Mouse (Mus musculus): ENCODE data around the gene Igflr1.

Igflr1 gene

DNA sequence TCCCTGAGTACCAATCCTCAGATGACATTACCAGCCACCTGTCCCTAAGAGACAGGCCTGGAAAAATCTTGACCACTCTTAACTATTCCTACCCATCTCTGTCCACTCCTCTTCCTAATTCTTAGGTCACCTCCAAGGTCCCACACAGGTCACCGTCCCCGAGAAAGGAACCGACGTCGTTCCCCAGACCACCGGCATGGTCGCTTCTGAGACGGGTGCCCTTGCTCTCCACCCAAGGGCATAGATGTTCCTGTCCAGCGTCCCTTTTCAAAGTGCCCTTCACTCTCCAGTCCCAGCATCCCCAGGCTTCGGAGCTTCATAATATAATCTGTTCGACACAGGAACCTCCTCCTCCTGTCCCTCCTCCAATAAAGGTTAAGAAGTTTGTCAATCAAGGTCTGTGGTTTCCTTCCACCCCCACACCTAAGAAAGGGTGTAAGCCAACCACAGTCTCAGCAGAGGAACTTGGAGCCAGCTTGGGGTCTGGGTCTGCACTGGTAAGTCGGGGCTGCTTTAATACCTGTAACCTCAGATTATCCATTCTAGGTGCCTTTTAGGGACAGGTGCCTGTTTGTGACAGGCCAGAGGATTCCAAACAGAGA, at the start of gene Igflr1:
Gene Igflr1, plus strand, starts transcription at position 458 of the 602 bp plus-strand sequence.
- no peak for DNase-seq (ENCODE audit: inconsistent ontology term)

DNA sequence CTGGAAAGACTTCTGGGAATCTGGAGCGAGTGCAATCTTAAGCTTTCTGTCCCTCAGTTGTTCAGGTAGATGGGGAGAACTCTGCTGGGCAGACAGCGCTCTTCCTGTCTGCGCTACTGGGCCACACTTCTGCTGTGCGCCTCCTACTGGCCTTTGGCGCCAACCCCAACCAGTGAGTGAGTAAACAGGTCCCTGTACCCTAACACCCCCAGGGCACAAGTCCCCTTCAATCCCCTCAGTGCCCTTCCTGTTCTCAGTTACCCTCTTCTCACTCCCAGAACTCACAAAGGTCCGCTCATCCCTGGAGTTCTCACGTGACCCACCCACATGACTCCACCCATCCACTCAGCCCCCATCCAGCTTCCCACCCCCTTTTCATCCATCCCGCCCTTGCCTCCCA, 46.9 kb upstream of the Igflr1 start:
- DNase-seq (ENCODE audit: inconsistent ontology term): no peak

DNA sequence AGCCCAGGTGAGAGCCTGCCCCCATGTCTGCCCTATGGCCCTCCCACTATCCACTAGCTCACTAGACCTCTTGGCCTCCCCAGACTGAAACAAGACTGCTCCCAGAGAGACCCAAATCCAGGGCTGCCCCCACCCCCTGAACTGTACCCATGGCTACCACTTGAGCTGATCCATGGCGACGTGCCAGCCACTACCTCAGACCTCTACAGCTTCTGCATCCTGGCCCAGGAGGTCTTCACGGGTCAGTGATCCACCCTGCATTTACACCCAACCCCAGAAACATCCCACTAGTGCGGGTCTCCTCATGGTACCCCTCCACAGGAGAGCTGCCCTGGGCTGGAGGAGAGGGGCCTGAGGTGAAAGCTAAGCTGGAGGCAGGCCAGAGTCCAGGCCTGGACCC, 44.8 kb upstream of the Igflr1 start:
- no peak for DNase-seq (ENCODE audit: inconsistent ontology term)

DNA sequence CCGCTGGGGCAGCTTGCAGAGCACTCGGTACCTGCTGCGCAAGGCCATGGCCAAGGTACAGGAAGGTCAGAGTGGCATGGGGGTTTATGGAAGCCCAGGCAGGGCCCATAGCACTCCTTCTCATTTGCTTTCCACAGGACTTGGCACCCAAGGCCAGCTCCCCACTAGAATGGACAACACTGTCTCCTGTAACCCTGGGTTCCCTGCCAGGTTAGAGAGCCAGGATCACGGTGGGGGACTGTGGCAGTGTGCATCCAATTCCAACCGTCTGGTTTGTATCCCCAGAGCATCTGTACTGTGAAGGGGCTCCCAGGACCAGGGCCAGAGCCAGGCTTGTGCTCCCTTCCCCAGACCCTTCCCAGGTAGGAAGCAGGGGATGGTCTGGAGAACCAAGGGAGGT, 44.4 kb upstream of the Igflr1 start:
- DNase-seq (ENCODE audit: inconsistent ontology term): no peak

DNA sequence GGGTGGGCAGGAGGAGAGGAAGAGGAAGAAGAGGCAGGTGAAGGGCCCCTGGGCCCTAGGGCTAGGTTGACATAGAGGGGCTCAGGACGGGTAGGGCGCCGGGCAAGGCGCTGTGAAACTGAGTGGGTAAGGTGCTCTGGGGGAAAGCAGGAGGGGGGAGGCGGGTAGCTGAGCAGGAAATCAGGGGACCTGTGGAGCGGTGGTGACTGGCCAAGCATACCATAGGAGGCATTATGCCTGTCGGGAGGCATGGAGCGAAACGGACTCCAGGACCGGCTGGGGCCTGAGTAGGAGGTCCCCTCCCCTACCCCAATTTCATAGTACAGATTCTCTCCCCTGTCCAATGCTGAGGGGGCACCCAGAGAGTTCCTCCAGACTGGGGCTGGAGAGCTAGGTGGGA, 42.4 kb upstream of the Igflr1 start:
- DNase-seq (ENCODE audit: inconsistent ontology term): no peak

DNA sequence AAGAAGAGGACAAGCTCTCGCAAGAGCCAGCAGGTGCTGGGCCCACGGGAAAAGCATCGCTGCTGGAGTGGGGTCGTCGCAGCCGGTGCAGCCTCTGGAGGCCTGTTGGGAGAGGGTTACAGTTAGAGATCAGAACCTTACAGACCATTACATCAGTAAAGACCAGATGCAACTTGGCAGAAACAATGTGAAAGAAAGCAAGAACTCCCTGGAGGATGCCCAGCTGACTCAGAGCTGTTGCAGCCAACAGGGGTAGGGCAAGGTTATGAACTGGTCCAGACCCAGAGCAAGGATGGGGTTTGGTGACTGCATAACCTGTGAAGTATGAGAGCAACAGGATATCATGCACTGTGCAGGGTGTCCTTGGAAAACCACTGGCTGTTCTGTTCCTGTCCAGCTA, 40.7 kb upstream of the Igflr1 start:
- no peak for DNase-seq (ENCODE audit: inconsistent ontology term)

DNA sequence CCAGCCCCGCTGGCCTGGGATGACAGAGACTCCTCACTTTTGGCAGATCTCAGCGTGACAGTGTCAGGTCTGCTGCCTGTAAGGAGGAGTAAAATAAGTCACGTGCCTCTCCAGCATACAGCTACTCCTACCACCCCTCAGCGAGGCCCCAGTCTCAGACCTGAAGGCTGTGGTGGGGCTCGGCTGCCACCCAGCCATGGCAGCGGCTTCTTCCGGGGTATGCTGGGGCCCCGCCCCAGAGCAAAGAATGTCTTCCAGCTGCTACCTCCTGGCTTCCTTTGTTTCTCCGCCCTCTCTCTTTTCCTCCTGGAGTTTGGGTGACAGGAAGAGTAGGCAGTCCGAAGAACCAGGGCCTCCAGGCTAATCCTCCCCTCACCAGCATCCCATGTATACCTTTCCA, 39.3 kb upstream of the Igflr1 start:
- DNase-seq (ENCODE audit: inconsistent ontology term): no peak

DNA sequence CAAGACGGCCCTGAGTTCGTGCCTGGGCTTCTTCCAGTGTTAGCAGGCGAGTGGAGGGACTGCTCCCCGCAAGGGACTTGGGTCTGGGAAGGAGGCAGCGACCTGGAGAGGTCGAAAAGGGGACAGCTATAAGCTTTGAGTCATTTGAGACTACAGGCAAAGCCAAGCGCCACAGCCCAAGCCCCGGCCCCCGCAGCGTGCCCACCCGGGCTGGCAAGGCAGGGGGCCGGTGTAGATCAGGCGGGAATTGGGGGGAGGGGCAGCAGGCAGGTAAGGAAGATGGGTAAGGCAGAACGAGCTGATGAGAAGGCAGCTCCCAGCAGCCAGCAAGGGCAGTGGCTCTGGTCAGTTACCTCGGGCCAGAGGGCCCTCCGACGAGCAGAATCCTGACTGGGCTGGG, 38.8 kb upstream of the Igflr1 start:
- no peak for DNase-seq (ENCODE audit: inconsistent ontology term)

DNA sequence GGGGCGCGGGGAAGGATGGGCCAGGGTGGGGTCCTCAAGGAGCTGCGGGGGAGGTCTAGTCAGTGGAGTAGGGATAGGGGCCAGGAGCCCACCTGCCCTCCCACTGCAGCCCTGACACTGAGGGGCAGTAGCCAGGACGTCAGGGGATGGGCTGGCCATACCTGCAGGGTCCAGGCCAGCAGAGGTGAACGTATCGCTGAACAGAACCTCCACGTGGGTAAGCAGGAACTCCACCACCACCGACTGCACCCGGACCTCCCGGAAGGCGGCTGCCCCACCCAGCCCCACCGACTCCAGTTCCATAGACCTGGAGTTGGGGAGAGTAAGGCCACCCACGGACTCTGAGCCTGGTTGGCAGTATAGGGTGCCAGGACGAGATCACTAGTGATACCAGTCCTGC, 38.2 kb upstream of the Igflr1 start:
- DNase-seq (ENCODE audit: inconsistent ontology term): no peak

DNA sequence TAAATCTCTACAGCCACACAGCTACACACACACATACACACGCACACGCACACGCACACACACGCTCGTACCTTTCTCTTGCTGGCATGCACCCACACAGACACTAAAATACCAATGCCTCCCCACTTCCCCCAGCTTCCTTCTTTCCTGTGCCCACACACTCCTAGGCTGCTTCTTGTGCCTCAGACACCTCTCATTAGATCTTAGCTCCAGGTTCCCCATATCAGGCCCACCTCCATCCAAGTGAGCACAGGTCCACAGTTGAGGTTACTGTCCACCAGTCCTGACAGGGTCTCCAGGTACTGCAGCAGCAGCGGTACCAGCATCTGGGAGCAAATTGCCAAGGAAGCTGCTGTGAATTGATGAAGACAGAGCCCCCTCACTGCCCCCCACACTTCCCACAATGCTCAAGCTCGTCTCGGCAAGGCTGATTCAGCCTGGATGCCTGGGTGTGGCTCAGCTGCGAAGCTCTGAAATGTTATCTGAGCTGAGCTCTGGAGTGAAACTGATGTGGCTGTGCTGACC, 33.9 kb upstream of the Igflr1 start:
- no peak for DNase-seq (ENCODE audit: inconsistent ontology term)

DNA sequence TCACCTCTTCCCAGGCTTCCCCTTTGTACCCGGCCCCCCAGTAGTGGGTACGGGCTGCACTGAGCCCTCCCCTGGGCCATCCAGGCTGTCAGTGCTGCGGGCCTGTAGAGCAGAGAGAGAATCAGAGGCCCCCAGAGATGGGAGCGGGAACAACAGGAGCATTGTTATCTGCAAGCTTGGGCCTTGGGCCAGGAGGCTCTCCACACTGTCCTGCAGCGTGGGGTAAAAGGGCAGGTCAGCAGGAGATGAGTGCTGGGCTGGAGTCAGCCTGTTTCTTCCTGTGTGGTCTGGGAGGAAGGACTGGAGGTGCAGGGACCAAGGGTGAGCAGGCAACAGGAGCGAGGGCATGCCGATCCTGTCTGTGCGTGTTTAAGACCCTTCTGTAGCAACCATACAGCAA, 32.3 kb upstream of the Igflr1 start:
- peak; percentile 57 for DNase-seq (ENCODE audit: inconsistent ontology term)

DNA sequence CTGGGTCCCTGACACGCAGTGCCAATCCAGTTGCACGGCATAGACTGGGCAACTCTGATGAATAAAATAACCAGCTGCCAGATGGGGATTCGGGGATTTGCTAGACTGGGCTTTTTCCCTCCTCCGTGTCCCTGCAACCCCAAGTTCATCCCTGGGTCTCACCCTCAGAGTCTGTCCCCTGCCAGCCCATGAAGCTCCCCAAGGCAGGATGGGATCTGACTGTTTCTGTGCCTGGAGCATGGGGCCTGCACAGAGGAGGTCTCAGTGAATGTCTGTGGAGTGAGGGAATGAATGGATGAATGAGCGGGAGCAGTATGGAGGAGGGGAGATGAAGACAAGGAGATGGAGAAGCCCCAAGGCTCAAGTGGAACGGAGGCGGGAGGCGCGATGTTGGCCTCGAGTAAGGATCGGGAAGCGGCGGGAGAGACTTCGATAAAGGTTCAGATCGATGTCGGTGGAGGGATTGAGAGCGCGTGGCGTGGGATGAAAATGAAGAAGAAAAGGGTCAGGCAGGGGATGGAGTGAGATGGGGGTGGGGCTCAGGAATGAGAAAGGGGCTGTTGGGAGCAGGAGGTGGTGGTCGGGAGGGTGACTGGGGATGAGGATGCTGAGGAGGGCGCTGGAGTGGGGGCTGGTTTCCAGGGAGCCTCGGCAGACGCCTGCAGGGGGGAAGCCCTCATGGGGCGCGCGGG, 31.1 kb upstream of the Igflr1 start:
- DNase-seq (ENCODE audit: inconsistent ontology term): no peak

DNA sequence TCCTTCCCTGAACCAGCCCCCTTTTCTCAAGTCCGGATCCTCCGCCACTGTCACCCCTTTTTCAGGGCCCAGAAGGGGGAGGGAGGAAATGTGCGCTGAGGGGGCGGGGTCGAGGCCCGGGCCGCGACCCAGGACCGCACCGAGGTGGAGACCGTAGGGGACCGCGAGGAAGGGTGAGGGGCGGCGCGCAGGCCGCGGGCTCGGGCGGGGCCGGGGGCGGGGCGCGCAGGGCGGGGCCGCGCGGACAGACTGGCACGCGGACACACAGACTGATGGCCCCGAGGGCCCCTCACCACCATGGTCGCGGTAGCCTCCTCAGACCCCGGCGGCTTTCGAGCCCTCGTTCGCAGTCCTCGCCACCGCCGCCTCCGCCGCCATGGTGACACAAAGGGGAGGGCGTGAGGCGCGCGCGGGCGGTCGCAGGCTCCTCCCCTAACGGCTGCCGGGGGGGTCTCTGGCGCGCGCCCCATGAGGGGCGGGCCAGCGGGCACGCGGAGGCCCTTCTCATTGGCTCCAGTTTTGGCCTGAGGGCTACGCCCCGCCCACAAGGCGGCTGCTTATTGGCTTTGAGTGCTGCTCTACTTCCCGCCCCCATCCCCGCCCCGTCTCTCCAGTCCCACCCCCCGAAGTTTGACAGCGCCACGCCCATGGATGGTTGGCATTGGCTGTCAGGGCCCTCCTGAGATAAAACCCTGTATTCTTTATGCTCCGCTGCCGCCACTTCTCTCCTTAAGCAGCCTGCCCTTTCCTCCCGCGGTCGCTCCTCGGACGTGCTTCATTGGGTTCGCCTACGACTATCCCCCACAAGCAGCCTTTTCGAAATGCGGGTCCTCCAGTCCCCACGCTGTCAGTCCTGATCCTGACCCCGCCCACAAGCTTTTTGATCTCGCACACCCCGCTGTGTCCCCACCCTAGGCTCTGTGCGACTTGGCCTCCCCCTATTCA, 30.3 kb upstream of the Igflr1 start, which contains the start of gene Arhgap33:
Gene Arhgap33, minus strand, starts transcription at position 428 of the 945 bp plus-strand sequence.
- DNase-seq (ENCODE audit: inconsistent ontology term): peak; percentile 99

DNA sequence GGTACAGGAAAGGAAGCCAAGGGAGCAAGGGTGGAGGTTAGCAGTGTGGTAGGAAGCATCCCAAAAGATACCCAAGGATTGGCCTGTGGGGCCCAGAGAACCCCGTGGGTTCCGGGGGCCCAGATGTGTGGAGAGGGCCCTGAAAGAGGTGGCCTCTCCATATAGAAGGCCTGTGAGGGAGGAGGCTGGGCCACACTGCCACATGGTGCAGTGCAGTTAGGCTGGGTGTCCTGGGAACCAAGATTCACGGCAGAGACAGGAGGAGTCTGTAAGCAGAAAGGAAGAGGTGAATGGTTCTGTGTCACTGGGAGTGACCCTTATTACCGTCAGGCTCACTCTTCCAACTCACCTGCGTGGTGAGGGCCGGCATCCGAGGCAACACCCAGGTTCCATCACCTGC, 24.7 kb upstream of the Igflr1 start:
- DNase-seq (ENCODE audit: inconsistent ontology term): no peak

DNA sequence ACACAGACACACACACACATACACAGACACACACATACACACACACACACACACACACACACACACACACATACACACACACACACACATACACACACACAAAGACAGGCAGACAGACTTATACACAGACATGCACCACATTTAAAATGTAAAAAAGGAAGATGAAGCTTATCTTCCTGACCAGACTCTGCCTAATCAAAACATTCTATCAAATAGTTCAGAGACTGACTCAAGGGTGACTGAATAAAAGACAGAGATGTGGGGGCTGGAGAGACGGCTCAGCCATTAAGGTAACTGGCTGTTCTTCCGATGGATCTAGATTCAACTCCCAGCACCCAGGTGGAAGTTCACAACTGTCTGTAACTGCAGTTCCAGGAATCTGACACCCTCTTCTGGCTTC, 20.9 kb upstream of the Igflr1 start:
- no peak for DNase-seq (ENCODE audit: inconsistent ontology term)

DNA sequence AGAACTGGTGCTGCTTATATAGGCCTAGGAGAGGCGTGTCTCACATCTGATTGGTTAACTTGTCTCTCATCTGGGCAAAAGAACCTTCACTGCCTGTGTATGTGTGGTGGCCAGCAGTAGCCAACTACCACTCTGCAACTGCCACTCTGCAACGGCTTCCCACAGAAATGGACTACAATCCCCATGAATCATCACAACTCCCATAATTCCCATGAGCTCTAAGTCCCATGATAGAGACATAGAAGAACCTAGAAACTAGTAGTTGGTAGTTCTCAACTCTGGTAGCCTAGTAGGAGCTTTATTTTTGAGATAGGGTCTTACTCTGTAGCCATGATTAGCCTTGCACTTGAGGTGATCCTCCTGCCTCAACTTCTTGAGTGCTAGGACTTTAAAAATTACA, 15.3 kb upstream of the Igflr1 start:
- DNase-seq (ENCODE audit: inconsistent ontology term): no peak

DNA sequence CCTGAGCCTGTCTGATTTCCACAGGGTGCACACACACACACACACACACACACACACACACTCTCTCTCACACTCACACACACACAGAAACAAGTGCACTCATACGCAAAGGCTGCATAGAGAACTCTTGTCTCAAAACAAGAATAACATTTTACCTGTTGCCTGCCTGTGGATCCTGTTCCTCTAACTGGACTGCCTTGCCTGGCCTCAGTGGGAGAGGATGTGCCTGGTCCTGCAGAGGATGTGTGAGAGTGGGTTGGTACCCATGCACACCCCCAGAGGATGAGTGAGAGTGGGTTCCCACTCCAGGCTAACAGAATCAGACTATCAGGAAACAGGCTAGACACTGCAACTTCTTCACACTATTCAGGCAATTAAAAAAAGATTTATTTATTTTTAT, 14.6 kb upstream of the Igflr1 start:
- DNase-seq (ENCODE audit: inconsistent ontology term): no peak

DNA sequence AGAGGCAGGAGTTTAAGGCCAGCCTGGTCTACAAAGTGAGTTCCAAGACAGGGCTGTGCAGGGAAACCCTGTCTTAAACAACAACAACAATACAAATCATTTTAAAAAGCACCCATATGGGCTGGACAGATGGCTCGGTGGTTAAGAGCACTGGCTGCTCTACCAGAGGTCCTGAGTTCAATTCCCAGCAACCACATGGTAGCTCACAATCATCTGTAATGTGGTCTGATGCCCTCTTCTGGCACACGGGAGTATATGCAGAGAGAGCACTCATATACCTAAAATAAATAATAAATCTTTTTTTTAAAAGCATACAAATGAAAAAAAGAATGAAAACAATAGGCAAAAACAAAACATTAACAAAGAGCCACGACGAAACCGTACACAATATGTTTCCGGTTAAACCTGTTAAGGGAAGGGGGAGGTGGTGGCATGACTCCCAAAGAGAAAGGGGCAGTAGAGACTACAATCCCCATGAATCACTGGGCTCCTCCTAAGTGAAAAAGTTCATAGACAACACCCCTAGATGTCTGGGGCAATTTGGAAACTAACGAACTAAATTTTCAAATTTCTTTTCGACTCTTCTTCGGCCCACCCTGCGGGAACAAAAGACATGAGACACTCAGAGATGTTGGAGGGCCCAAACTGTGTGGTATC, 13.7 kb upstream of the Igflr1 start:
- DNase-seq (ENCODE audit: inconsistent ontology term): no peak

DNA sequence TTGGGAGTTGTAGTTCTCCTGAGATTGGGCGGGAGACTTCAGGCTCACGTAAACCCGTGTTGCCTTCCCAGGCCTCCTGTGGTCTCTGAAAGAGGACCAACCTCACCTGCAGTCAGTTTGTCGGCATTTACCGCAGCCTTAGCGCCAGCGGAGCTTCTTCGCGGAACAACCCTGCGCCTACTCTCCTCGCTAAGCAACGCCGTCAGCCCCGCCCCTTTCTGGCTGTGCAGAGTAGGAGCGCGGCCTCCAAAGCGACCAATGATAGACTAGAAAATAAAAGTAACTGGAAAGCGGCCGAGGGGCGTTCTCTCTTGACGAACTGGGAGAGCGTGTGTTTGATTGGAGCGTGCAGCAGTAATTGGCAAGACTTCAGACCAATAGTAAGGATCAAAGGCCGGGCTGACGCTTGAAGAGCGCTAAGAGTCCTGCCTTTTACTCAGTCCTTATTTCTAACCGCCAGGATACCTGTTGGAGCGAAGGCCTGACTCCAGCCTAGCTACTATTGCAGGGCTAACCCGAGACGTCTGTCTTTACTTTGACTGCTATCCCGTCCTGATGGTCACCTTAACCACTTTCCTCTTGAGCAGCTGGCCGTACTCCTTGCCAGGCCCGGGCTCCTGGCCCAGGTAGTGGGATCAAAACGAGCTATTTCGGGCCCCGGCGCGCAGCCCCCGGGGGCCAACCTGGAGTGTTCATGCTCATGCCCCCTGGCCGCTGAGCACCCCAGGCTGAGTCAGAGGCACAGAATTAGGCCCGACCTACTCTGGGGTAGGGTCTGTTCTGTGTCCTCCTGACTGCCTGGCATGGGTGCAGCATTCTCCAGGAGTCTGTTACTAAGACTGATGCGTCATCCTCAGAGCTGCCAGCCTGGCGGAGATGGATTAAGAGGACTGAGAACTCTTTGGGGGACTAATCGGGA, 12.9 kb upstream of the Igflr1 start, which contains the start of the genes Hspb6 and Proser3:
Gene Hspb6, plus strand, starts transcription at position 77 of the 919 bp plus-strand sequence.
Gene Proser3, minus strand, starts transcription at position 198 of the 919 bp plus-strand sequence.
- peak; percentile 97 for DNase-seq (ENCODE audit: inconsistent ontology term)

DNA sequence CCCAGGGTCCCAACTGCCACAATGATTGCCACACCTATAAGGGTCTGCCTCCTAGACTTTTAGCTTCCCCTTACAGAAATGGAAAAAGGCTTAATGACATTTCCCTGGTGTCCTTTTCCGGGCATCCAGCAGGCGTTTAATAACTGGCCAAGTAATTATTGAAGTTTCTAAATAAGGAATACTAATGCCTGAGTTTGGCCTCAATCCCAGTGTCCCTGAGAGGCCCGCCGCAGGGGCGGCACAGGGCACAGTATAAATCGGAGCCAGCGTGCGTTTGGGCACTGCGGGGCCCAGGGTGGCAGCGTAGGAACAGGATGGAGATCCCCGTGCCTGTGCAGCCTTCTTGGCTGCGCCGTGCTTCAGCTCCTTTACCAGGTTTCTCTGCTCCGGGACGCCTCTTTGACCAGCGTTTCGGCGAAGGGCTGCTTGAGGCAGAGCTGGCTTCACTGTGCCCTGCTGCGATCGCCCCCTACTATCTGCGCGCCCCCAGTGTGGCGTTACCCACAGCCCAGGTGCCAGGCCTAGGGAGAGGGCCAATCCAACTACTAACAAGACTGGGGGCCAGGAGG, 12.1 kb upstream of the Igflr1 start:
- peak; percentile 76 for DNase-seq (ENCODE audit: inconsistent ontology term)
